Mouse (Mus musculus): ENCODE measurements at regions not wholly inside any gene's neighbourhood (a gene's known extent, or its start where the extent isn't known, plus 50 kb on each side); places are given as distances from the start of the nearest gene placed in this dataset.
"Not testable (repeated sequence)": the region's sequence is repeated elsewhere in the genome, so short reads cannot be mapped to it uniquely, and the experiment has no call there.

DNA sequence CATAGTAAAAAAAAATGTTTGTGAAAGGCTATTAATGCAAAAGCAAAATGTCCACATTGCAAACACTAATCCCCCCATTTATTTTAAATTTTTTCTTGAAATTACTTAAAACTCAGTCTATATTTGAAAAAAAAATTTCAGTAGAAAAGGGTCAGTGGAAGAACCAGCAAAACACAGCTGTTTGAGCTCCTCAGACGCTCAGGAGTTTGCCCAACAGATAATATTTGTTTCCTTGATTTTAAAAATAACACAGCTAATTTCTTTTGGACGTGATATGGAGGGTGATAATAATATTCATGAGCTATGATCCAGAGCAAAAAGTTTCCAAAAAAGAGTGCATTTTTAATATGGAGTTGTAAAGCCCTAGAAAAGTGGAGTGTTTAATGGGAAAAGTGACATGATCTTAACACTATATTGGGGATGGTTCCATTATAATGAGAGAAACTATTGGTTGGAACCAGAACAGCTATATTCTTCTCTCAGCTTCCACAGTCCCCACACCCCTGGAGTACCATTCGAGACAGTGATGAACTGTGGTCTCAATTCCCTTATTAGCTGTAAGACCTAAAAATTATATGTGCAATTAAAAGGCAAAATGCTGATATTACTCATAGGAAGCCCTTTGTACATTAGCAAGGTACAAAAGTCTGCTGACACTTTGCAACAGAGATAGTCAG lies 209.0 kb upstream of the Rnf219 start:
- 69% methylated on average over 3 of the region's 3 CpGs for WGBS
- Histone ChIP-seq H3K4me3 (ENCODE audit: low read length) (no peak overlapping the region), H3K27ac (ENCODE audit: low read depth, low read length) (no peak overlapping the region), H3K27me3 (replicated peaks; ENCODE audit: control insufficient read depth, insufficient read depth, low read length) (no peaks in the 10 kb centered on the region), H3K4me2 (ENCODE audit: low read length) (no peak overlapping the region), H3K9me3 (ENCODE audit: control insufficient read depth, low read length) (no peaks in the 10 kb centered on the region), H3K36me3 (ENCODE audit: control insufficient read depth, insufficient read depth, low read length) (no peaks in the 10 kb centered on the region), H3K9ac (ENCODE audit: low read depth, low read length) (no peak overlapping the region), H3K4me1 (ENCODE audit: control insufficient read depth, insufficient read depth, low read depth, low read length) (no peaks in the 10 kb centered on the region)
- no peak for ATAC-seq

DNA sequence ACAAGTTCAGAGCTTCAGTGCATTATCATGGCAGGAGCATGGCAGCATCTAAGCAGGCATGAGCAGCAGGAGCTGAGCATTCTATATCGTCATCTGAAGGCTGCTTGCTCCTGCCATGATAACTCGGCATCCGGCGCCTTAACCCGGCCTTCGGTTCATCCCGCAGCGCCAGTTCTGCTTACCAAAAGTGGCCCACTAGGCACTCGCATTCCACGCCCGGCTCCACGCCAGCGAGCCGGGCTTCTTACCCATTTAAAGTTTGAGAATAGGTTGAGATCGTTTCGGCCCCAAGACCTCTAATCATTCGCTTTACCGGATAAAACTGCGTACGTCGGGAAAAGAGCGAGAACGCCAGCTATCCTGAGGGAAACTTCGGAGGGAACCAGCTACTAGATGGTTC lies 193.2 kb upstream of the Rnf219 start:
- not testable (repeated sequence) for H3K9me3 ChIP-seq (ENCODE audit: control insufficient read depth, low read length); H3K4me3 ChIP-seq (ENCODE audit: low read length); ATAC-seq; H3K27ac ChIP-seq (ENCODE audit: low read depth, low read length); H3K36me3 ChIP-seq (ENCODE audit: control insufficient read depth, insufficient read depth, low read length); H3K4me2 ChIP-seq (ENCODE audit: low read length); H3K27me3 ChIP-seq (replicated peaks; ENCODE audit: control insufficient read depth, insufficient read depth, low read length); H3K4me1 ChIP-seq (ENCODE audit: control insufficient read depth, insufficient read depth, low read depth, low read length); H3K9ac ChIP-seq (ENCODE audit: low read depth, low read length)
- WGBS, result 92% methylated on average over 20 of the region's 24 CpGs

DNA sequence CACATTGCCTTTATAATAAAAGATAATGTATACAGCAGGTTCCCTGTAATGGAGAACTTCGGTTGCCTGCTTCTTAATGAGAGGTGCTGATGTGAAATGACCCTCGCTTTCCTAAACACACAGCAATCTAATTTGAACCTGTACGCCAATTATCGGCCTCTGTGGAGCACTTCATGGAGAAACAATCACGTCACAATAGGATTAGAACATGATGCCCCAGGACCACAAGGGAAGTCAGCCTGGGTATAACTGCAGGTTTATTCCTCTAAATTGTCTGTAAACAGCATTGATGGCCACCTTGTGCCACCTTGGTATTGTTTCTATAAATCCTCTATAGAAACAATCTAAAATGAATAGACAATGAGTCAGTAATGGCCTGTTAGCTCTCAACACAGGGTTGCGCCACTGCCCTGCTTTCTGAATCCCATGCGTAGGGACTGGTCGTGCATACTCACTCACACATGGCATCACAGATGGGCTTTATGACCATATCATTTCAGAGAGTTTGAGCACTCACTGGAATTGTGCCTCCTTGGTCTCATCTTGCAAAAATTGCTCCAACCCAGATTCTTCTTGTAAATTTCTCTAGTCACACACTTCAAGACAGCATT lies 179.9 kb upstream of the Rnf219 start:
- WGBS, result 62% methylated on average over 8 of the region's 8 CpGs
- Histone ChIP-seq H3K4me1 (ENCODE audit: control insufficient read depth, insufficient read depth, low read depth, low read length) (no peaks in the 10 kb centered on the region), H3K27ac (ENCODE audit: low read depth, low read length) (no peak overlapping the region), H3K36me3 (ENCODE audit: control insufficient read depth, insufficient read depth, low read length) (no peaks in the 10 kb centered on the region), H3K27me3 (replicated peaks; ENCODE audit: control insufficient read depth, insufficient read depth, low read length) (no peaks in the 10 kb centered on the region), H3K4me2 (ENCODE audit: low read length) (no peak overlapping the region), H3K4me3 (ENCODE audit: low read length) (no peak overlapping the region), H3K9ac (ENCODE audit: low read depth, low read length) (no peak overlapping the region), H3K9me3 (ENCODE audit: control insufficient read depth, low read length) (no peaks in the 10 kb centered on the region)
- ATAC-seq, result no peak

DNA sequence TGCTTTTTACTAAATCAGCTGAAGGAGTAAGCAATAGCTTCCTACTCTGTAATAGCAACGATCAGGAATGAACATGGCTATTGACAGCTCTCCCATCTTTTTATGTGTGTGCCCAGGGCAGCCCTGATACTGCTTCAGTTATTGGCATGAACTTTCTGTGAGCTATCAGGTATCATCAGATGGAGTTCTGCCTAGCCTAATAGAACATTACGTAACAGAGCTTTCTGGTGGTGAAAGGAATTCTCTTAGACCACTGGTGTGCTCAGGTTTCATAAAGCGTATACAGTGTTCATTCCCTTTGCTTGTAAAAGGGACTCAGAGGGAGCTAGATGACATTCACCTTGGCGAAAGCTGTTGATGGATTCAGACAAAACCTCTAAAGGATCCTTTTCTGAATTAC lies 176.5 kb upstream of the Rnf219 start:
- Histone ChIP-seq H3K36me3 (ENCODE audit: control insufficient read depth, insufficient read depth, low read length) (no peaks in the 10 kb centered on the region), H3K27me3 (replicated peaks; ENCODE audit: control insufficient read depth, insufficient read depth, low read length) (no peaks in the 10 kb centered on the region), H3K4me1 (ENCODE audit: control insufficient read depth, insufficient read depth, low read depth, low read length) (no peaks in the 10 kb centered on the region), H3K27ac (ENCODE audit: low read depth, low read length) (no peak overlapping the region), H3K9ac (ENCODE audit: low read depth, low read length) (no peak overlapping the region), H3K4me2 (ENCODE audit: low read length) (no peak overlapping the region), H3K4me3 (ENCODE audit: low read length) (no peak overlapping the region), H3K9me3 (ENCODE audit: control insufficient read depth, low read length) (no peaks in the 10 kb centered on the region)
- ATAC-seq, result no peak
- 91% methylated on average over 4 of the region's 4 CpGs for WGBS

DNA sequence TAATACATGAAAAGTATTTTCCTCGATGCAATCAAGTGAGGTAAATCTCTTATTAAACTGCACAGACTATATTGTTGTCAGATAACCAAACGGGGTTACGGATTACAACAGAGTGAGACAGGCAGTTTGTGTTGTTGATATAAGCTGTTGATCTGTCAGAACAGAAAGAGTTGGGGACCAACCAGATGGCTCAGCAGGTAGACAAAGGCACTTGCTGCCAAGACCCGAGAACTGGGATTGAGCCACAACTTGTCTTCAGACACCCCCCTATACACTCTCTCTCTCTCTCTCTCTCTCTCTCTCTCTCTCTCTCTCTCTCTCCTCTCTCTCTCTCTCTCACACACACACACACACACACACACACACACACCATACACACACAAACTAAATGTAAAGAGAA lies 172.7 kb upstream of the Rnf219 start:
- H3K4me3 ChIP-seq (ENCODE audit: low read length), result no peak overlapping the region
- 60% methylated on average over 4 of the region's 4 CpGs for WGBS
- H3K4me2 ChIP-seq (ENCODE audit: low read length), result no peak overlapping the region
- no peaks in the 10 kb centered on the region for H3K9me3 ChIP-seq (ENCODE audit: control insufficient read depth, low read length)
- H3K9ac ChIP-seq (ENCODE audit: low read depth, low read length), result no peak overlapping the region
- no peak for ATAC-seq
- no peak overlapping the region for H3K27ac ChIP-seq (ENCODE audit: low read depth, low read length)
- H3K4me1 ChIP-seq (ENCODE audit: control insufficient read depth, insufficient read depth, low read depth, low read length), result no peaks in the 10 kb centered on the region
- H3K36me3 ChIP-seq (ENCODE audit: control insufficient read depth, insufficient read depth, low read length), result no peaks in the 10 kb centered on the region
- H3K27me3 ChIP-seq (replicated peaks; ENCODE audit: control insufficient read depth, insufficient read depth, low read length), result no peaks in the 10 kb centered on the region

DNA sequence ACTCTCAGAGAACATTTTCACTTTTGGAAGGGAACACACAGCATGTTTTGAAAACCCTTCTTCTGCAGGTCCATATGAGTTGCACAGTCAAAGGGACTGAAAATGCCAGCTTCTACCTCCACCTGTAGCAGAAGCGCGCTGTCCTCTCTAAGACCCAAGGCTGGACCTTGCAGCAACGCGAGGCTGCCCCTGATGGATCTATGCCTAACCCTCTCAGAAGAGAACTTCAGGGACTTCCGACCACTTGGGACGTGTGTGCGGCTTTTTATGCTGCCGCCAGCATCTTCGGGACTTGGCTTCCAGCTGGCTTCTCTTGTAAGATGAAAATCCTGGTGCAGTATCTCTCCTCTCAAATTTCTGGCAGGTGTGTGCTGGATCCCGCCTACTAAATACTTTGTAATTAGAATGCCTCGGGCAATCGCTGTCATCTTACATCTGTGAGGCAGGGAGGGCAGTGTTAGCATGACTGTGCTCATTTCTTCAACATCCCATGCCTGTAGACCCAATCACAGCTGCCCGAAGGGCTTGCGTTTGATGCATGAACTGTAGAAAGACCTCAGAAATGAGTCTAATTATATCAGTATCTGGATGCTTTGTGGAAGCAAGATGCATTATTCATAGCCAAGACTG lies 171.8 kb upstream of the Rnf219 start:
- Histone ChIP-seq H3K4me2 (ENCODE audit: low read length) (no peak overlapping the region), H3K9ac (ENCODE audit: low read depth, low read length) (no peak overlapping the region), H3K9me3 (ENCODE audit: control insufficient read depth, low read length) (no peaks in the 10 kb centered on the region), H3K4me3 (ENCODE audit: low read length) (no peak overlapping the region), H3K27ac (ENCODE audit: low read depth, low read length) (no peak overlapping the region), H3K36me3 (ENCODE audit: control insufficient read depth, insufficient read depth, low read length) (no peaks in the 10 kb centered on the region), H3K27me3 (replicated peaks; ENCODE audit: control insufficient read depth, insufficient read depth, low read length) (no peaks in the 10 kb centered on the region), H3K4me1 (ENCODE audit: control insufficient read depth, insufficient read depth, low read depth, low read length) (no peaks in the 10 kb centered on the region)
- WGBS, result 70% methylated on average over 14 of the region's 14 CpGs
- no peak for ATAC-seq

DNA sequence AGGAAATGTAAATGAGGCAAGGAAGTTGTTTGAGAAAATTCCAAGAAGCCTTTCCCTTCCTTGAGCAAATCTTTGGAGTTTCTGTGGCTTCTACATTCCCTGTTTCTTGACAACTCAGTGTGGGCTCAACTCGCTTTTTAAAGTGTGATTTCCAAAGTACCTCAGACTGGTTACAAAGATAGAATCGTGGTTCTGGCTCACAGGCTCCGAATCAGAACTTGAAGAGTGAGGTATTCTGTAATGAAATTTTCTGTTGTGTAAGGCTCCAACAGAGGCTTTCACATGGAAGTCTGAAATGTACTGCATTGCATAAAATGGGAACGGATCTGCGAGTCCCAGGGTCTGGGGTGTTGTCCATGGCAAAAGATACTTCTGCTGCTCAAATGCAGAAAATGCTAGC lies 170.2 kb upstream of the Rnf219 start:
- Histone ChIP-seq H3K9ac (ENCODE audit: low read depth, low read length) (no peak overlapping the region), H3K9me3 (ENCODE audit: control insufficient read depth, low read length) (no peaks in the 10 kb centered on the region), H3K4me3 (ENCODE audit: low read length) (no peak overlapping the region), H3K4me2 (ENCODE audit: low read length) (no peak overlapping the region), H3K27ac (ENCODE audit: low read depth, low read length) (no peak overlapping the region), H3K4me1 (ENCODE audit: control insufficient read depth, insufficient read depth, low read depth, low read length) (no peaks in the 10 kb centered on the region), H3K27me3 (replicated peaks; ENCODE audit: control insufficient read depth, insufficient read depth, low read length) (no peaks in the 10 kb centered on the region), H3K36me3 (ENCODE audit: control insufficient read depth, insufficient read depth, low read length) (no peaks in the 10 kb centered on the region)
- 91% methylated on average over 5 of the region's 5 CpGs for WGBS
- ATAC-seq, result no peak

DNA sequence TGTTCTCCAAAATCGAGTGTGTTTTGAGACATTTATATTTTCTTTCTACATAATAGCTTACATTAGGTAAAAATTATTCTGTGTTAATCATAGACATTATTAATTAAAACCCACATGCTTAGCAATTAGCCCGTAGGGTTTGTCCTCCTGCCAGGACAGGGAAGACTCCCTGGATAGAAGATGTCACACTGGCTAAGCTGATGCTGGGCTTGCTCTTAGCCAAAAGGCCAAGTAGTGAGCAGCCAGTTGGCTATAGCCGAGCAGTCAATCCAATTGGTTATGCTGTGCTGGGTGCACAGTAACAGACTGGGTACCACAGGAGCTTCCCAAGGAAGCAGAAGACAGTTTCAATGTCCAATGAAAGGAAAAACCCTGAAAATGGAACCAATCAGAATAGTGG lies 166.0 kb upstream of the Rnf219 start:
- H3K27ac ChIP-seq (ENCODE audit: low read depth, low read length), result no peak overlapping the region
- no peak overlapping the region for H3K4me3 ChIP-seq (ENCODE audit: low read length)
- no peaks in the 10 kb centered on the region for H3K36me3 ChIP-seq (ENCODE audit: control insufficient read depth, insufficient read depth, low read length)
- ATAC-seq, result peak; percentile 74; the same call in 1 of the 2 replicates
- H3K9me3 ChIP-seq (ENCODE audit: control insufficient read depth, low read length), result no peaks in the 10 kb centered on the region
- 62% methylated on average over 3 of the region's 3 CpGs for WGBS
- H3K9ac ChIP-seq (ENCODE audit: low read depth, low read length), result no peak overlapping the region
- H3K4me2 ChIP-seq (ENCODE audit: low read length), result no peak overlapping the region
- H3K27me3 ChIP-seq (replicated peaks; ENCODE audit: control insufficient read depth, insufficient read depth, low read length), result no peaks in the 10 kb centered on the region
- H3K4me1 ChIP-seq (ENCODE audit: control insufficient read depth, insufficient read depth, low read depth, low read length), result no peaks in the 10 kb centered on the region

DNA sequence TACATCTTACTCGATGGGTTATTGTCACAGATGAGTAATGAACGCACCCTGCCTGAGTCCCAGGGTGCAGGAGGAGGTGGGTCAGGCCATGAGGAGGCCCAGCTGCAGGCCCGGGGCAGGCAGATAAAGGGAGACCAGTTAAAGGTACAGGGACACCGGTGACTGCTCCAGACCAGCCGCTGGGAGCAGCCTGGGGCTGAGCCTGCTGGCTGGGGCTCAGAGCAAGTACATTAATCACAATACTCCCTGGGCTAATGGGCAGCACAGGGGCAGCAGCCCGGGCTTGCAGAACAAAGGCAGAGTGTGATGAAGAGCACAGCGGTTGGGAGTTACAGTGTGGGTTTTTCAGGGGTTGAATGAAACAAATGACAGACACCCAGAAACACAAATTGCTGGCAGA lies 154.4 kb upstream of the Rnf219 start:
- no peaks in the 10 kb centered on the region for H3K36me3 ChIP-seq (ENCODE audit: control insufficient read depth, insufficient read depth, low read length)
- no peak overlapping the region for H3K4me3 ChIP-seq (ENCODE audit: low read length)
- no peaks in the 10 kb centered on the region for H3K27me3 ChIP-seq (replicated peaks; ENCODE audit: control insufficient read depth, insufficient read depth, low read length)
- H3K27ac ChIP-seq (ENCODE audit: low read depth, low read length), result no peak overlapping the region
- ATAC-seq, result peak; percentile 86
- WGBS, result 8% methylated on average over 7 of the region's 7 CpGs
- no peaks in the 10 kb centered on the region for H3K9me3 ChIP-seq (ENCODE audit: control insufficient read depth, low read length)
- no peak overlapping the region for H3K9ac ChIP-seq (ENCODE audit: low read depth, low read length)
- peak overlapping the region; percentile 18; the same call in 1 of the 2 replicates for H3K4me2 ChIP-seq (ENCODE audit: low read length)
- no peaks in the 10 kb centered on the region; the same call in 1 of the 2 replicates for H3K4me1 ChIP-seq (ENCODE audit: control insufficient read depth, insufficient read depth, low read depth, low read length)
